Mouse (Mus musculus) lung, adult 2 months (tissue): ENCODE data around the gene Sctr. TPM values are rescaled to one million over a fixed set of nuclear protein-coding genes. Genes with fewer than 3 reads are reported as not detected.

Experiments
- DNase-seq: peaks from one replicate; pipeline ENCODE4 v3.0.0; 2022
- H3K4me1 ChIP-seq: fragments of 200-500 bp; 2 replicates; pipeline ENCODE4 v1.6.1; 2011; ENCODE audit warnings: low read length; ENCODE audit not compliant: control insufficient read depth, insufficient read depth
- H3K4me3 ChIP-seq: fragments of 200-500 bp; replicated peaks from 2 replicates; pipeline ENCODE3; 2011; ENCODE audit warnings: low read depth, mild to moderate bottlenecking, control low read depth, low read length; ENCODE audit errors: extremely low read depth
- CTCF ChIP-seq: fragments of 200-500 bp; IDR thresholded peaks from 2 replicates; pipeline ENCODE4 v1.5.1; 2011; ENCODE audit warnings: mild to moderate bottlenecking, low read length, control low read depth; ENCODE audit not compliant: insufficient read depth
- POLR2A ChIP-seq: fragments of 200-500 bp; IDR thresholded peaks from 2 replicates; pipeline ENCODE4 v1.6.1; 2011; ENCODE audit warnings: low read depth, mild to moderate bottlenecking, control low read depth, low read length, borderline replicate concordance; ENCODE audit errors: extremely low read depth
- WGBS: fragments of 180-500 bp; shearing (Covaris S2); methylation state at CpG from one replicate; pipeline ENCODE4 v1.1.7; 2018; 5-methylcytosine and 5-hydroxymethylcytosine counted together
- polyA plus RNA-seq: library from polyadenylated mRNA; depleted of rRNA; stranded (reverse); fragments of >200 nt; gene quantifications from 2 replicates; pipeline ENCODE4 v1.2.3, GENCODE M21; 2012

The Sctr gene
- polyA plus RNA-seq, 1 experiment = 0.33 TPM

GRCm38 (mm10) chr1:120066159-120066558 lies 59.5 kb downstream of the Sctr start:
- no peak for TF ChIP-seq POLR2A
- TF ChIP-seq CTCF = no peak
- no peaks in the 10 kb centered on the region for H3K4me1 ChIP-seq
- WGBS = 72% methylated on average over 8 of the region's 8 CpGs
- H3K4me3 ChIP-seq = no peak overlapping the region
- no peak for DNase-seq

DNA sequence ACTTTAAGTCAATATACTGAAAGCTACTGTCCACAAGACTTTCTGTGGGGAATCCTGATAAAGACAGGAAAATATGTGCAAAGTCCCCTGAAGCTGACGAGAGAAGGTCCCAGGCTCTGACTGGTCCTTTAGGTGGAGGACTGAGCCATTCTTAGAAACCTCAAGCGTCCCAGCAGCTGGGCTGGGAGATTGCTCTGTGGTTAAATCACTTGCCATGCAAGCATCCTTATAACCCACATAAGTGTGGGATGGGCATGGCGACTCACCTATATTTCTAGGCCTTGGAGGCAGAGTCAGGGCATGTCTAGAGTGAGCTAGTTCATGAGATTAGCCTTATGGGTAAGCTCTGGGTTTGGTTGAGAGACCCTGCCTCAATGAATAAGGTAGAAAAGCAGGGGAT lies 59.9 kb downstream of the Sctr start:
- WGBS = 80% methylated on average over 3 of the region's 3 CpGs
- DNase-seq = no peak
- TF ChIP-seq CTCF = no peak
- no peak for TF ChIP-seq POLR2A
- Histone ChIP-seq H3K4me3 (no peak overlapping the region), H3K4me1 (no peaks in the 10 kb centered on the region)

- peak; percentile 24 for DNase-seq
Observed at GRCm38 (mm10) chr1:120069120-120069519, 62.4 kb downstream of the Sctr start.

GRCm38 (mm10) chr1:120070168-120070567 lies 63.5 kb downstream of the Sctr start:
- WGBS = 75% methylated on average over 6 of the region's 6 CpGs
- DNase-seq = no peak
- TF ChIP-seq POLR2A (no peak), CTCF (no peak)
- Histone ChIP-seq H3K4me1 (peaks cover 14% of the 10 kb centered on the region), H3K4me3 (no peak overlapping the region)

More at GRCm38 (mm10) chr1:120069120-120069519, 62.4 kb downstream of the Sctr start:
- Histone ChIP-seq H3K4me3 (no peak overlapping the region), H3K4me1 (peaks cover 7% of the 10 kb centered on the region)
- TF ChIP-seq CTCF = no peak
- no peak for TF ChIP-seq POLR2A
- 70% methylated on average over 5 of the region's 5 CpGs for WGBS

- peaks cover 17% of the 10 kb centered on the region for H3K4me1 ChIP-seq
- WGBS = 83% methylated on average over 4 of the region's 4 CpGs
- TF ChIP-seq CTCF (no peak), POLR2A (no peak)
- H3K4me3 ChIP-seq = no peak overlapping the region
- DNase-seq = no peak
Observed at GRCm38 (mm10) chr1:120071133-120071532, 64.4 kb downstream of the Sctr start.

- WGBS = 7% methylated on average over 16 of the region's 16 CpGs
- Histone ChIP-seq H3K4me3 (peak overlapping the region; percentile 59), H3K4me1 (peaks cover 17% of the 10 kb centered on the region)
- peak; percentile 54 for DNase-seq
- TF ChIP-seq CTCF = no peak
- peak; percentile 19; the same call in 1 of the 2 replicates for TF ChIP-seq POLR2A
Observed at GRCm38 (mm10) chr1:120072900-120073299, 66.2 kb downstream of the Sctr start.

DNA sequence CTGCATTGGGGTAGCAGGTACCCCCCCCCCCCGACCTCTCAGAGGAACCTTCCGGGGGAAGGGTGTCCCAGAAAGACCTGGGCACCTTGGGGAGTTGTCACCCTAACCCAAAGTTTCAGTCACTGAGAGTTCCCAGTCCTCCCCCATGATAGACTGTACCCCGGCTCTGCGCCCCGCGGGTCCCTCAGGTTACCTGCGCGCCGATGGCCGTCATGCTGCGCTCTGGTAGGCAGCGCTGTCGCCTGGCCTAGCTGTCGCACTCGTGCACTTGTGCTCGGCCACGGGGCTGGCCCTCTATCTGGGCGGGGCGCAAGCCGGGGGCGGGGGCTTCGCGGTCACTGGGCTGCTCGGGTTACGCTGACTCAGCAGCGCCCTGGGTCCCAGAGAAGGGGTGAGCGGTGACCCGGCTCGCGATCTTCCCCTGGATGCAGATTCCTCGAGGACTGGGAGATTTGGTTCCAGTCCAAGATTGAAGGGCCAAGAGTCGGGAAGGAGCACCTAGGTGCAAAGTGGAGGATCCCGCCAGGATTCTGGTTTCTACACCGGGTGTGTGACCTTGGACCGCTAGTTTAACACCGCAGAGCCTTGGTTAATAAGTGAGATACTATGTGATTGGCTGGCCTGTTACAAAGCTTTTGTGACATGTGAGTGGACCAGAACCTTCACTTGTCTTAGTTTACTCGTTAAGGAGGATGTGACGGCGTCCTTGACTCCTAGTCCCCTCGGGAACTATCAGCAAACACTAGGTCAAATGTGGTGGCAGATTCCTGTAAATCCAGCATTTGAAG lies 67.0 kb downstream of the Sctr start, which contains the start of gene Tmem37:
TSS of gene Tmem37 (minus strand) at position 556 of the 788 bp plus-strand sequence.
- TF ChIP-seq POLR2A (peak; percentile 76; the same call in 1 of the 2 replicates), CTCF (no peak)
- DNase-seq = peak; percentile 74
- WGBS = 4% methylated on average over 40 of the region's 40 CpGs
- H3K4me1 ChIP-seq = peaks cover 17% of the 10 kb centered on the region
- peak within 1 kb of the TSS; percentile 59 for H3K4me3 ChIP-seq

DNA sequence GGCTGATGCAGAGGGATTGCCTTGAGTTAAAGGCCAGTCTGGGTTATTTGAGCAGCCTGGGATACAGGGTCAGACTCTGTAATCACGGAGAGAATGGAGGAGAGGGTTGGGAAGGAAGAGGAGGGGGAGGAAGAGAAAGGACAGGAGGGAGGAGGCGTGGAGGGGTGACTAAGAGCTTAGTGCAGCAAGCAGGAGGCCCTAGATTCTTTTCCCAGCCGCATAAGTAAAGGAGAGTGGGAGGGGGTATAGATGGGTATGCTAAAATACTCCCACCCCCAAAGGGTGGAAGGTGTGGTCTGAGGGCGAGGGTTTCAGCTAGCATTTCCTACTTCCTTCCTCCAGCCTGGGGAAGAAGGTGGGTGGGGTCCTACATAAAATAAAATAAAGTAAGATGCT lies 67.6 kb downstream of the Sctr start:
- Histone ChIP-seq H3K4me1 (peaks cover 17% of the 10 kb centered on the region), H3K4me3 (no peak overlapping the region)
- WGBS = 34% methylated on average over 4 of the region's 4 CpGs
- DNase-seq = no peak
- no peak for TF ChIP-seq POLR2A
- no peak for TF ChIP-seq CTCF

DNA sequence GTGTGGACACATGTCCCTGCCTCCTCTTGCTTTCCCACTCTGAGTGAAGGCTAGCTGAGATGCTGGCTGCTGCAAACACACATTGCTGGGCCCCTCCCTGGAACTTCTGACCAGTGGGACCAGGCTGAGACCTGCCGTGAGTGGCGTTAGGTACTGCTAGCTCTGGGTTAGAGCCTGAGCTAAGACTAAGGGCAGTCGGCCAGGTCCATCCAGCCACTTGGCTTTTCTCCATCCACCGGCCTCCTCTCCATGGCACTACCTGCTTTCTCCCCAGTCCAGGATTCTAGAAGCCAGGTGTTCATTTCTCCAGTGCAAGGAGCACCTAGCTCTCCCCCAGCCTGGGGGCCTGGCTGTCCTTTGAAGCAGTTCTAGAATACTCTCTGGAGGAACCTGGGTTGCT lies 68.2 kb downstream of the Sctr start:
- Histone ChIP-seq H3K4me3 (no peak overlapping the region), H3K4me1 (peaks cover 17% of the 10 kb centered on the region)
- peak; percentile 47 for DNase-seq
- WGBS = 43% methylated on average over 4 of the region's 4 CpGs
- TF ChIP-seq POLR2A = no peak
- no peak for TF ChIP-seq CTCF

GRCm38 (mm10) chr1:120075507-120075906 lies 68.8 kb downstream of the Sctr start:
- Histone ChIP-seq H3K4me3 (no peak overlapping the region), H3K4me1 (peaks cover 17% of the 10 kb centered on the region)
- 34% methylated on average over 5 of the region's 5 CpGs for WGBS
- TF ChIP-seq CTCF (no peak), POLR2A (no peak)
- DNase-seq = no peak
